Mouse (Mus musculus) testis, postnatal 14 days (tissue): ENCODE data around the gene Gm8108.
"Not testable (repeated sequence)": the region's sequence is repeated elsewhere in the genome, so short reads cannot be mapped to it uniquely, and the experiment has no call there.

Experiments
- DNase-seq: peaks from one replicate; pipeline ENCODE4 v3.0.0; 2021; ENCODE audit warnings: low spot score

The Gm8108 gene

GRCm38 (mm10) chr14:4110426-4110825 lies at the start of gene Gm8108:
Gm8108 (plus strand) TSS chr14:4110526.
- DNase-seq = peak; percentile 2

GRCm38 (mm10) chr14:4083820-4084219 lies 26.5 kb upstream of the Gm8108 start, which contains the start of gene Gm3115:
Gm3115 (plus strand) TSS chr14:4084120.
- DNase-seq = not testable (repeated sequence)

DNA sequence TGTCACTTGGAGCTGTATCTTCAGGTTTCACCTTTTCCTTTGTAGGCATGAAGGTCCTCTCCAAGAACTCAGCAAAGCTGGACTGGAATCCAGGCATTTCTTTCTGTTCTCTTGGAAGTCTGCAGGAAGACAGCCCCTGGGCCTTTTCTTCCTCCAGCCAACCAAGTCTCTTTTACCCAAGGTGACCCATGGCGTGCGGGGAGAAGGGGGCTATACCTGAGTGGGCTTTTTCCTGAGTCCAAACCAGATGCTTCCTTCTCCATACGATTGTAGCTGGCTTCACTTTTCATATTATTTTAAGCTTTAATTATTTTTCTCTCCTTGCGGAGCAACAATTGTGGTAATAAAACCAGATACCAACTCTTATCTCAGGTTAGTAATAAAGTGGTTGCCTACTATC lies 31.3 kb downstream of the Gm8108 start:
- not testable (repeated sequence) for DNase-seq

- not testable (repeated sequence) for DNase-seq
Observed at GRCm38 (mm10) chr14:4164730-4165129, 54.4 kb downstream of the Gm8108 start, which contains the start of gene Gm3127. Gm3127 (plus strand) TSS chr14:4165030.

- DNase-seq = peak; percentile 1
Observed at GRCm38 (mm10) chr14:4182030-4182429, 71.7 kb downstream of the Gm8108 start.
